Mouse (Mus musculus): ENCODE data around the gene Ninj2. TPM values are rescaled to one million over a fixed set of nuclear protein-coding genes. Genes with fewer than 3 reads are reported as not detected.

The Ninj2 gene
- total and polyA plus RNA-seq, 3 experiments = 1.1 to 6.5 TPM; not detected in 1

DNA sequence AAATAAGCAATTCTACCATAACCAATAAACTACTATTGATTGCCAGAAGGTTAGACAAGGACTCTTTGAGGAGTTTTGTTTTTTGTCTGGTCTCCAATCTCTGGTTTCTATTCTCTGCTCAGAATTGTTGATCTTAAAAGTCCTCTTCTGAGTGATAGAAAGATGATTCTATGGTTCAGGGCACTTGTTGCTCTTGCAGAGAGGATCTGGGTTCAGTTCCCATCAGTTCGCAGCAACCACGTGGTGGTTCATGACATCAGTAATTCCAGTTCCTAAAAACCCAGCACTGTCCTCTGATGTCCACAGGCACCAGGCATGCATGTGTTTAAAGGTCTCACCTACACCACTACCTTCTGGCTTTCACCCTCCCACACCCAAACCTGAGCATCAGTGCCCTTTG is 8.2 kb upstream of the Ninj2 start (continued):
- TF ChIP-seq CHD2 (IDR thresholded peaks at IDR 0.05; ENCODE audit: low read length) = no peak
- no peak for TF ChIP-seq GABPA (IDR thresholded peaks at IDR 0.05; ENCODE audit: insufficient replicate concordance, low read depth, low read length)
- TF ChIP-seq MEF2A (IDR thresholded peaks at IDR 0.05; ENCODE audit: borderline replicate concordance, low read depth, low read length) = no peak
- TF ChIP-seq ZC3H11A (IDR thresholded peaks at IDR 0.05; ENCODE audit: low read depth, low read length) = no peak

DNA sequence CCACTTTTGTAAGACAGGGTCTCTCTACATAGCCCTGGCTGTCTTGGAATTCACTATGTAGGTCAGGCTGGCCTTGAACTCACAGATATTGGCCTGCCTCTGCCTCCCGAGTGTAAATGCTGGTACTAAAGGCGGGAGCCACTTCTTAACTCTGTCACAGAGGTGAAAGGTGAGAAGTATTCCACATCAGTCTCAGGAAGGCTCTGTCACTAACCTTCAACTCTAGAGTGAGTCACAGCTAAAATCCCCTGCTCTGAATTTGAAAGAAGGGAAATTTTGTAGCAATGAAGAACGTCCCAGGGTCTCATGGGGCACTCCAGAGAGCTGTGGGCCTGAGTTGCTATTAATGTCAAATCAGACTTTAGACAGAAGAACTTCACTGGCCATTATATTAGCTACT is 7.3 kb upstream of the Ninj2 start:
- no peaks in the 10 kb centered on the region for H3K27me3 ChIP-seq (replicated peaks)
- H3K4me1 ChIP-seq (ENCODE audit: control insufficient read depth in 1 of 2, insufficient read depth in 2 of 2) = peaks cover 30 to 75% of the 10 kb centered on the region in 2 experiments
- H3K27ac ChIP-seq (ENCODE audit: insufficient read depth, low read depth) = peak overlapping the region; percentile 98
- H3K36me3 ChIP-seq (replicated peaks in 1 of 2; ENCODE audit: control insufficient read depth in 1 of 2, insufficient read depth in 1 of 2, low read length in 1 of 2) = no peaks in the 10 kb centered on the region
- in situ Hi-C loops (cut with MboI; ENCODE audit: low pct_ligation_motif_present, low pct_unique_long_range_greater_than_20kb, low sequenced_read_pairs) = no loop called here
- no peaks in the 10 kb centered on the region for H3K9me3 ChIP-seq (replicated peaks; ENCODE audit: low read length)
- H3K9ac ChIP-seq (ENCODE audit: insufficient read depth, low read depth) = peak overlapping the region; percentile 24; the same call in 1 of the 2 replicates
- no peak overlapping the region for H3K4me3 ChIP-seq (replicated peaks in 1 of 3; ENCODE audit: low read depth in 2 of 3, low read length in 2 of 3, poor library complexity in 1 of 3)
- DNase-seq (ENCODE audit: extremely low read depth) = peak; percentile 76
- no peaks in the 10 kb centered on the region for H3K79me2 ChIP-seq (replicated peaks; ENCODE audit: control insufficient read depth, extremely low read depth, insufficient read depth, poor library complexity, severe bottlenecking)
- H3K4me2 ChIP-seq (ENCODE audit: insufficient read depth, low read depth, poor library complexity, severe bottlenecking) = peak overlapping the region; percentile 55
- dilution Hi-C loops (cut with MboI; ENCODE audit: extremely low pct_ligation_motif_present, extremely low pct_unique_long_range_greater_than_20kb, low sequenced_read_pairs) = no loop called here
- peak; percentile 68; the same call in 1 of the 2 replicates for TF ChIP-seq E2F4 (IDR thresholded peaks at IDR 0.05; ENCODE audit: insufficient replicate concordance, low read depth, low read length)
- peak; percentile 42; the same call in 1 of the 2 replicates for TF ChIP-seq MYC (IDR thresholded peaks at IDR 0.05; ENCODE audit: low read depth, low read length)
- TF ChIP-seq RAD21 (IDR thresholded peaks at IDR 0.05; ENCODE audit: low read depth, low read length) = peak; percentile 11
- TF ChIP-seq MEF2A (IDR thresholded peaks at IDR 0.05; ENCODE audit: borderline replicate concordance, low read depth, low read length) = peak; percentile 87
- TF ChIP-seq ZNF384 (IDR thresholded peaks at IDR 0.05; ENCODE audit: low read depth, low read length) = no peak
- TF ChIP-seq MAX (IDR thresholded peaks at IDR 0.05; ENCODE audit: low read length) = peak; percentile 29; the same call in 1 of the 2 replicates
- no peak for TF ChIP-seq USF1 (IDR thresholded peaks at IDR 0.05; ENCODE audit: low read depth, low read length)
- peak; percentile 29 for TF ChIP-seq SMC3 (IDR thresholded peaks at IDR 0.05; ENCODE audit: low read depth, low read length)
- peak; percentile 91 for TF ChIP-seq TBP (conservative IDR thresholded peaks at IDR 0.05; ENCODE audit: low read depth, low read length)
- no peak for TF ChIP-seq POLR2AphosphoS2 (IDR thresholded peaks at IDR 0.05; ENCODE audit: low read depth, low read length)
- TF ChIP-seq USF2 (conservative IDR thresholded peaks at IDR 0.05; ENCODE audit: low read depth, low read length) = no peak
- no peak for TF ChIP-seq NRF1 (IDR thresholded peaks at IDR 0.05; ENCODE audit: low read depth, low read length)
- no peak; the same call in 1 of the 2 replicates for TF ChIP-seq NELFE (IDR thresholded peaks at IDR 0.05; ENCODE audit: low read depth, low read length)
- 0 out of 2 replicates have a peak, but pooled peaks have one; percentile 8 for TF ChIP-seq POLR2A (IDR thresholded peaks at IDR 0.05; ENCODE audit: low read depth, low read length)
- TF ChIP-seq ZC3H11A (IDR thresholded peaks at IDR 0.05; ENCODE audit: low read depth, low read length) = no peak
- TF ChIP-seq EP300 (IDR thresholded peaks at IDR 0.05; ENCODE audit: low read length) = peak; percentile 81
- no peak; the same call in 1 of the 2 replicates for TF ChIP-seq HCFC1 (IDR thresholded peaks at IDR 0.05; ENCODE audit: low read depth, low read length)
- TF ChIP-seq MAZ (IDR thresholded peaks at IDR 0.05; ENCODE audit: low read depth, low read length) = peak; percentile 50; the same call in 1 of the 2 replicates
- peak; percentile 55; the same call in 1 of the 2 replicates for TF ChIP-seq MAFK (IDR thresholded peaks at IDR 0.05; ENCODE audit: insufficient replicate concordance, low read length)
- TF ChIP-seq ELF1 (IDR thresholded peaks at IDR 0.05; ENCODE audit: low read depth, low read length) = peak; percentile 66
- no peak for TF ChIP-seq GABPA (IDR thresholded peaks at IDR 0.05; ENCODE audit: insufficient replicate concordance, low read depth, low read length)
- TF ChIP-seq TCF12 (IDR thresholded peaks at IDR 0.05; ENCODE audit: low read depth, low read length) = peak; percentile 70
- no peak; the same call in none of the 2 replicates for TF ChIP-seq CHD2 (IDR thresholded peaks at IDR 0.05; ENCODE audit: low read length)
- TF ChIP-seq IRF4 (IDR thresholded peaks at IDR 0.05; ENCODE audit: low read depth, low read length) = peak; percentile 90
- TF ChIP-seq ZMIZ1 (IDR thresholded peaks at IDR 0.05; ENCODE audit: low read depth, low read length) = 0 out of 2 replicates have a peak, but pooled peaks have one; percentile 45
- TF ChIP-seq RCOR1 (conservative IDR thresholded peaks at IDR 0.05; ENCODE audit: low read depth, low read length) = peak; percentile 81; the same call in 1 of the 2 replicates
- peak; percentile 70; the same call in 1 of the 2 replicates for TF ChIP-seq JUND (conservative IDR thresholded peaks at IDR 0.05; ENCODE audit: low read depth, low read length)
- TF ChIP-seq MXI1 (IDR thresholded peaks at IDR 0.05; ENCODE audit: low read depth, low read length) = peak; percentile 36; the same call in 1 of the 2 replicates
- peak; percentile 61; the same call in 1 of the 2 replicates for TF ChIP-seq KAT2A (IDR thresholded peaks at IDR 0.05; ENCODE audit: insufficient replicate concordance, low read length)
- TF ChIP-seq SIN3A (IDR thresholded peaks at IDR 0.05; ENCODE audit: low read length) = peak; percentile 43; the same call in 1 of the 2 replicates
- TF ChIP-seq PAX5 (IDR thresholded peaks at IDR 0.05; ENCODE audit: low read length) = no peak
- TF ChIP-seq UBTF (IDR thresholded peaks at IDR 0.05; ENCODE audit: low read depth, low read length) = no peak
- TF ChIP-seq ZKSCAN1 (IDR thresholded peaks at IDR 0.05; ENCODE audit: borderline replicate concordance, low read depth, low read length) = no peak
- TF ChIP-seq CTCF (conservative IDR thresholded peaks at IDR 0.05 in 1 of 2, IDR thresholded peaks at IDR 0.05 in 1 of 2; ENCODE audit: low read depth in 2 of 2, low read length in 2 of 2) = no peak
- no peak for TF ChIP-seq CHD1 (IDR thresholded peaks at IDR 0.05; ENCODE audit: low read depth, low read length)
- TF ChIP-seq JUN (IDR thresholded peaks at IDR 0.05; ENCODE audit: insufficient read depth, low read depth, low read length) = peak; percentile 65
